Mouse (Mus musculus) left cerebral cortex, adult 2 months (tissue): ENCODE results near the gene Lilrb4a. TPM values are rescaled to one million over a fixed set of nuclear protein-coding genes. Genes with fewer than 3 reads are reported as not detected.

Source experiments
- DNase-seq, 2 experiments: peaks; one replicate each; pipeline ENCODE4 v3.0.0; 2021 to 2022; ENCODE audit warnings: low spot score in 2 of 2, mixed read lengths in 1 of 2; ENCODE audit errors: extremely low spot score in 1 of 2
- H3K27ac ChIP-seq: fragments of 200-600 bp; 2 replicates; pipeline ENCODE4 v1.8.1; 2022
- H3K4me3 ChIP-seq: fragments of 200-600 bp; 2 replicates; pipeline ENCODE4 v1.8.1; 2022
- CTCF ChIP-seq: fragments of 200-600 bp; IDR thresholded peaks from 2 replicates; pipeline ENCODE4 v1.8.1; 2022; ENCODE audit warnings: antibody characterized with exemption, mild to moderate bottlenecking, moderate library complexity
- intact Hi-C: fragments of 180-260 bp; cut with DNase I; formaldehyde crosslinking; loops from one replicate; pipeline ENCODE4 v1.15.1; 2025
- total RNA-seq, 2 experiments: library from RNA; stranded (reverse); gene quantifications; 2 replicates each; pipeline ENCODE4 v1.2.3; 2021

Gene Lilrb4a
- total RNA-seq, 2 experiments from 2014 or later, result 0.33 to 1.2 TPM

DNA sequence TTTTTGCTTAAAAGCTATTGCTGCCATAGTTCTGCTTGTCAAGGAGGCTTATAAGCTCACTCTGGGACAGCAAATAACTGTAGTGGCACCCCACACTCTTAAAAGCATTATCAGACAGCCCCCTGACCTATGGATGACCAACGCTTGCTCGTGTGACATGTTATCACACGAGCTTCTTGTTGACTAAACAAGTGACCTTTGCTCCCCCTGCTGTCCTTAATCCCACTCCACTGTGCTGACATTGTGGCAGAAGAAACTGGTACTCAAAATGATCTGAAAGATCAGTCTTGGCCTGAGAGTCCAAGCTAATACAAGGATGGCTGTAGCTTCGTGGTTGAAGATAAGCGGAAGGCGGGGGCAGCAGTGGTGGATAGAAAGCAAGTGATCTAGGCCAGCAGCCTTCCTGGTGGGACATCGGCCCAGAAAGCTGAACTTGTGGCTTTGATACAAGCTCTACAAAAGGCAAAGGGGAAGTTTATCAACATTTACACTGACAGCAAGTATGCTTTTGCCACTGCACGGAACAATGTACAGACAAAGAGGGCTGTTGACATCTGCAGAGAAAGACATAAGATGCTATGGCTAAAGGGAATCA lies 38.2 kb downstream of the Lilrb4a start:
- intact Hi-C loops, result no loop called here
- Histone ChIP-seq H3K27ac (no peak overlapping the region), H3K4me3 (no peak overlapping the region)
- DNase-seq, result no peak
- no peak for TF ChIP-seq CTCF

DNA sequence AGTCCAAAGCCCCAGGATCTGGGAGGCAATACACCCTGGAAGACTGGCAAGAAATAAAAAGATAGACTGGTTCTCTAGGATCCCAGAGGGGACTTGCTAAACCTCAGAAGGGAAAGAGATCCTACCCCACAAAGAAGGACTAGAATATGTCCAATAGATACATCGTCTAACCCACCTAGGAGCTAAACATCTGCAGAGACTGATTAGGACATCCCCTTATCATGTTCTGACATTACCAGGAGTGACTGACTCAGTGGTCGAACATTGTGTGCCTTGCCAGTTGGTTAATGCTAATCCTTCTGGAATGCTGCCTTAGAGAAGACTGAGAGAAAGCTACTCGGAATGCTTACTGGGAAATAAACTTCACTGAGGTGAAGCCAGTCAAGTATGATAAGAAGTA lies 38.7 kb downstream of the Lilrb4a start:
- no peak for DNase-seq
- Histone ChIP-seq H3K4me3 (no peak overlapping the region), H3K27ac (no peak overlapping the region)
- TF ChIP-seq CTCF, result no peak
- intact Hi-C loops, result no loop called here

GRCm38 (mm10) chr10:51530813-51531212 lies 40.1 kb downstream of the Lilrb4a start:
- Histone ChIP-seq H3K4me3 (no peak overlapping the region), H3K27ac (no peak overlapping the region)
- no peak for TF ChIP-seq CTCF
- intact Hi-C loops, result no loop called here
- DNase-seq, result no peak

Other genes with a start within 250 kb of the Lilrb4a start
- not detected for gene Gm49339, start 10.3 kb upstream of the Lilrb4a start, total RNA-seq
- gene Lilr4b, start 10.3 kb upstream of the Lilrb4a start, total RNA-seq, result not detected
- gene Fam162b, start 99.6 kb downstream of the Lilrb4a start, total RNA-seq, result not detected
- gene Gprc6a, start 140.5 kb downstream of the Lilrb4a start, total RNA-seq, result not detected
- gene Rfx6, start 186.8 kb downstream of the Lilrb4a start, total RNA-seq, result not detected